Mouse (Mus musculus) heart, adult 9 months (tissue): ENCODE measurements around the gene Klf6.

ENCODE experiments used
- DNase-seq, 2 experiments: peaks; one replicate each; pipeline ENCODE4 v3.0.0; 2022; ENCODE audit warnings: low spot score in 2 of 2

Gene Klf6

GRCm38 (mm10) chr13:5863408-5863891 lies 2.2 kb downstream of the Klf6 start:
- DNase-seq: peak; percentile 77 to 81

- peak; percentile 63 to 65 for DNase-seq
Observed at GRCm38 (mm10) chr13:5864265-5865097, 3.2 kb downstream of the Klf6 start.

- DNase-seq: peak in 1 of 2 experiments; percentile 34
Observed at GRCm38 (mm10) chr13:5865098-5865415, 3.8 kb downstream of the Klf6 start.

- no peak for DNase-seq
Observed at GRCm38 (mm10) chr13:5866091-5866490, 4.8 kb downstream of the Klf6 start.

GRCm38 (mm10) chr13:5866532-5866931 lies 5.2 kb downstream of the Klf6 start:
- peak in 1 of 2 experiments; percentile 46 for DNase-seq

GRCm38 (mm10) chr13:5868376-5868775 lies 7.1 kb downstream of the Klf6 start:
- DNase-seq: no peak

- peak in 1 of 2 experiments; percentile 26 for DNase-seq
Observed at GRCm38 (mm10) chr13:5869433-5869832, 8.2 kb downstream of the Klf6 start.

GRCm38 (mm10) chr13:5869842-5870241 lies 8.6 kb downstream of the Klf6 start:
- DNase-seq: peak; percentile 69 to 70

- peak; percentile 84 to 87 for DNase-seq
Observed at GRCm38 (mm10) chr13:5870382-5871272, 9.3 kb downstream of the Klf6 start.

GRCm38 (mm10) chr13:5871414-5871813 lies 10.1 kb downstream of the Klf6 start:
- peak; percentile 18 to 31 for DNase-seq

- no peak for DNase-seq
Observed at GRCm38 (mm10) chr13:5873681-5874080, 12.4 kb downstream of the Klf6 start.

GRCm38 (mm10) chr13:5875478-5875877 lies 14.2 kb downstream of the Klf6 start:
- DNase-seq: no peak

- no peak for DNase-seq
Observed at GRCm38 (mm10) chr13:5878748-5879147, 17.5 kb downstream of the Klf6 start.

GRCm38 (mm10) chr13:5886810-5887209 lies 25.5 kb downstream of the Klf6 start:
- no peak for DNase-seq

- peak; percentile 21 to 42 for DNase-seq
Observed at GRCm38 (mm10) chr13:5888164-5888563, 26.9 kb downstream of the Klf6 start.

- DNase-seq: no peak
Observed at GRCm38 (mm10) chr13:5888731-5889130, 27.4 kb downstream of the Klf6 start.

GRCm38 (mm10) chr13:5890035-5890434 lies 28.8 kb downstream of the Klf6 start:
- DNase-seq: no peak

GRCm38 (mm10) chr13:5892684-5893447 lies 31.6 kb downstream of the Klf6 start:
- DNase-seq: no peak

GRCm38 (mm10) chr13:5894910-5895309 lies 33.6 kb downstream of the Klf6 start:
- no peak for DNase-seq

GRCm38 (mm10) chr13:5895851-5896250 lies 34.6 kb downstream of the Klf6 start:
- no peak for DNase-seq

GRCm38 (mm10) chr13:5897176-5897959 lies 36.1 kb downstream of the Klf6 start:
- DNase-seq: no peak
